Mouse (Mus musculus) ES-E14 (cell line): ENCODE measurements at regions not wholly inside any gene's neighbourhood (a gene's known extent, or its start where the extent isn't known, plus 50 kb on each side); places are given as distances from the start of the nearest gene placed in this dataset.

Experiments
- DNase-seq: peaks from one replicate; pipeline ENCODE4 v3.0.0-alpha.2; 2013; ENCODE audit warnings: low read depth, low spot score
- H3K27ac ChIP-seq: 2 replicates; pipeline ENCODE4 v1.5.1; 2012; ENCODE audit warnings: low read depth, mild to moderate bottlenecking, low read length, moderate library complexity, mixed read lengths; ENCODE audit not compliant: poor library complexity, insufficient read depth, severe bottlenecking
- H3K36me3 ChIP-seq: 2 replicates; pipeline ENCODE4 v1.6.1; 2012; ENCODE audit warnings: mild to moderate bottlenecking, low read length, moderate library complexity, mixed read lengths; ENCODE audit not compliant: control insufficient read depth, poor library complexity, insufficient read depth, severe bottlenecking
- H3K4me1 ChIP-seq, 2 experiments: fragments of 150-350 bp in 1 of 2; sonication (generic) in 1 of 2; 2 replicates each; pipeline ENCODE4 v1.6.1; 2012; ENCODE audit warnings: low read length in 2 of 2, mild to moderate bottlenecking in 1 of 2, mixed read lengths in 1 of 2; ENCODE audit not compliant: control insufficient read depth in 2 of 2, insufficient read depth in 2 of 2, poor library complexity in 1 of 2
- H3K4me3 ChIP-seq, 2 experiments: fragments of 150-350 bp in 1 of 2; sonication (generic) in 1 of 2; 2 replicates each; pipeline ENCODE4 v1.5.1; 2012; ENCODE audit warnings: low read length in 2 of 2, low read depth in 1 of 2, mild to moderate bottlenecking in 1 of 2, mixed read lengths in 1 of 2; ENCODE audit not compliant: insufficient read depth in 1 of 2, poor library complexity in 1 of 2, severe bottlenecking in 1 of 2
- H3K9ac ChIP-seq: 2 replicates; pipeline ENCODE4 v1.6.1; 2012; ENCODE audit warnings: low read depth, mild to moderate bottlenecking, low read length, mixed read lengths; ENCODE audit not compliant: poor library complexity, insufficient read depth, severe bottlenecking
- H3K9me3 ChIP-seq: fragments of 150-350 bp; sonication (generic); 2 replicates; pipeline ENCODE4 v1.6.1; 2012; ENCODE audit warnings: low read depth, mild to moderate bottlenecking, low read length; ENCODE audit not compliant: control insufficient read depth, insufficient read depth
- CHD2 ChIP-seq: IDR thresholded peaks from 2 replicates; pipeline ENCODE4 v1.6.1; 2014; ENCODE audit warnings: mild to moderate bottlenecking, low read depth, low read length, inconsistent platforms
- HCFC1 ChIP-seq: IDR thresholded peaks from 2 replicates; pipeline ENCODE4 v1.6.1; 2012; ENCODE audit warnings: low read length, inconsistent platforms, borderline replicate concordance; ENCODE audit not compliant: insufficient read depth
- MAFK ChIP-seq: IDR thresholded peaks from 2 replicates; pipeline ENCODE4 v1.6.1; 2014; ENCODE audit warnings: mild to moderate bottlenecking, low read depth, low read length, inconsistent platforms; ENCODE audit not compliant: insufficient read depth
- ZC3H11A ChIP-seq: IDR thresholded peaks from 2 replicates; pipeline ENCODE4 v1.6.1; 2012; ENCODE audit warnings: low read depth, mild to moderate bottlenecking, inconsistent platforms, low read length, borderline replicate concordance
- ZNF384 ChIP-seq: IDR thresholded peaks from 2 replicates; pipeline ENCODE4 v1.6.1; 2012; ENCODE audit warnings: low read depth, low read length, inconsistent platforms
- in situ Hi-C, 2 experiments: fragments of 600-800 bp; cut with MboI; formaldehyde crosslinking; loops; one replicate each; pipeline ENCODE4 v1.15.1; 2025; ENCODE audit warnings: low sequenced_read_pairs in 2 of 2, inconsistent platforms in 1 of 2; ENCODE audit not compliant: unreplicated experiment in 2 of 2

GRCm38 (mm10) chrX:99358051-99358617 is 112.9 kb downstream of the Pja1 start:
- no peak overlapping the region for H3K4me3 ChIP-seq
- H3K36me3 ChIP-seq = no peaks in the 10 kb centered on the region
- no peaks in the 10 kb centered on the region for H3K9me3 ChIP-seq
- no peak for TF ChIP-seq ZC3H11A
- no peak for TF ChIP-seq CHD2
- H3K27ac ChIP-seq = no peak overlapping the region
- no peaks in the 10 kb centered on the region for H3K4me1 ChIP-seq
- no peak overlapping the region for H3K9ac ChIP-seq
- no peak for DNase-seq
- in situ Hi-C loops = no loop called here

- no peak overlapping the region for H3K9ac ChIP-seq
- no peak overlapping the region for H3K27ac ChIP-seq
- H3K36me3 ChIP-seq = no peaks in the 10 kb centered on the region
- TF ChIP-seq ZC3H11A = no peak
- TF ChIP-seq CHD2 = no peak
- TF ChIP-seq MAFK = no peak
- no peak for TF ChIP-seq ZNF384
- TF ChIP-seq HCFC1 = no peak
- H3K9me3 ChIP-seq = no peaks in the 10 kb centered on the region
- in situ Hi-C loops = no loop called here
- no peak for DNase-seq
- H3K4me1 ChIP-seq = no peaks in the 10 kb centered on the region
- H3K4me3 ChIP-seq = no peak overlapping the region
Measured at GRCm38 (mm10) chrX:99355128-99355527, 115.9 kb downstream of the Pja1 start.

DNA sequence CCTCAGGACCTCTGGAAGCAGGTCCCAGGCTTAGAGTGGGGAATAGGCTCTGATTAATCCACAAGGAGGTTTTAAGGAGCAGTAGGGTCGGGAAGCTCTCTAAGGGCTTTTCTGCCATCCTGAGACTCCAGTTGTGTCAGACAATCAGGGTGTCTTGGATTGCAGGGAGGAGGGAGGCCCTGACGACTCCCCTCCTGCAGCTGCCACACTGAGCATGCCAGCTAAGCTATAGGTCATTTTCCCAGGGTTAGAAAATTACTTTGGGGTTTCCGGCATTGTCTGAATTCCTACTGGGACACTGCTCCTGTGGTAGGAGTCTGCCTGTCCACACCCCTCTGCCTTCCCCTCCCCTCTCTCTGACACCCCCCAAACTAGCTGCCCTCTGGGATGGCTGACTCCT is 120.8 kb downstream of the Pja1 start:
- no peak for DNase-seq
- no peak overlapping the region for H3K4me3 ChIP-seq
- TF ChIP-seq MAFK (no peak), HCFC1 (no peak), CHD2 (no peak), ZNF384 (no peak), ZC3H11A (no peak)
- H3K9me3 ChIP-seq = no peaks in the 10 kb centered on the region
- H3K4me1 ChIP-seq = no peaks in the 10 kb centered on the region
- no peak overlapping the region for H3K9ac ChIP-seq
- H3K36me3 ChIP-seq = no peaks in the 10 kb centered on the region
- in situ Hi-C loops = no loop called here
- H3K27ac ChIP-seq = no peak overlapping the region

DNA sequence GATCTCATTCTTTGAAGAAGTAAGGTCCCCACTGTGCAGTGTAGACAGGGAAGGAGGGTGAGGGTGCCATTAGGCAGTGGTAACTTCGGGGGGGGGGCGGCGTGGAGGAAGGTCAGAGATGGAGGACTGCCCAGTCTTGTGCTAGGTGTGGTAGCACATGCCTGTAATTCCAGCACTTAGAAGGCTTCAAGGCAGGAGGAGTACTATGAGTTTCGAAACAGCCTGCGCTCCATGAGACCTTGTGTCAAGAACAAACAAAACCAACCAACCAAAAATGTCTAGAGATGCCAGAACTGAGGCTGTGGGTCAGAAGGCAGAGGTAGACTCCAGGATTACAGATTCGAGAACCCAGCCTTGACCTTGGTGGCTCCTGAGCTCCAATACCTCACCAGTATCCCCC is 130.8 kb downstream of the Pja1 start:
- no peak for DNase-seq
- H3K9me3 ChIP-seq = no peaks in the 10 kb centered on the region
- H3K4me3 ChIP-seq = no peak overlapping the region
- peaks cover 0 to 9% of the 10 kb centered on the region in 2 experiments; a peak in 2 of 4 replicates for H3K4me1 ChIP-seq
- H3K36me3 ChIP-seq = no peaks in the 10 kb centered on the region
- no peak overlapping the region for H3K9ac ChIP-seq
- TF ChIP-seq ZC3H11A (no peak), ZNF384 (no peak), MAFK (no peak), HCFC1 (no peak), CHD2 (no peak)
- no peak overlapping the region for H3K27ac ChIP-seq
- in situ Hi-C loops = no loop called here

DNA sequence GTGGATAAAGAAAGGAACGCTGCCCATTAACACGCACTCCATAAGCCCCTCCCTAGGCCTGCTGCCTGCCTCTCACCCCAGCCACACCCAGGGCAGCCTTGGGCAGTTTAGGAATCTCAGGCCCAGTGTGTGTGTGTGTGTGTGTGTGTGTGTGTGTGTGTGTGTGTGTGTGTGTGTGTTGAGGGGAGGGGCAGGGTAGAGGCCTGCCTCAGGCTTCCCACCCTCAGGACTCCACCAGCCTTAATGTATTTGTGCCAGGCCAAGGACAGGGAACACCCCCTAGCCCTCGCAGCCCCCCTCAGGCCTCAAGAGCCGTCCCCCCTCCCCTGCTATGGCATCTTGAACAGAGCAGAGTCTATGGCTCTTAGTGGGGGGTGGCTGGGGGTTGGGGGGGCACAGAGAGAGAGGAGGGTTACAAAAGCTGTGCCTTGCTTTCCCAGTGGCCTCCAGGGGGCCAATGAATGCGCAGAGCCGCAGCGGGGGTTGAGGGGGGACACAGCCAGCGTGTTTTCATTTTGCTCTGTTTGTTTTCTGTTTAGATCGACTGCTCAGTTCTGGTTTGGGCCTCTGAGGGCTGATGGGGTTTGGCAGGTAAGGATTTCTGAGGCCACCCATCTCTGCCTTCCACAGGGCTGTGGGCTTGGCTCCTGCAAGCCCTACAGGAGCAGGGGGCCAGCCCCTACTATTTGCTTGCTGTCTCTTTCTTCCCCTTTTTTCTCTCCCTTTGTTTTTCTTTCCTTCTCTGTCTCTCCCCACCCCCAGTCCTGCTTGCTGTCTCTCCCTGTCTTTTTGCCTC is 131.8 kb downstream of the Pja1 start:
- Histone ChIP-seq H3K4me3 (no peak overlapping the region), H3K4me1 (peaks cover 0 to 13% of the 10 kb centered on the region in 2 experiments; a peak in 2 of 4 replicates), H3K27ac (no peak overlapping the region), H3K9ac (no peak overlapping the region), H3K36me3 (no peaks in the 10 kb centered on the region), H3K9me3 (no peaks in the 10 kb centered on the region)
- in situ Hi-C loops = no loop called here
- DNase-seq = no peak
- no peak for TF ChIP-seq ZC3H11A
- no peak for TF ChIP-seq ZNF384
- no peak for TF ChIP-seq MAFK
- no peak for TF ChIP-seq HCFC1
- TF ChIP-seq CHD2 = no peak
